In the genomic region with DNA sequence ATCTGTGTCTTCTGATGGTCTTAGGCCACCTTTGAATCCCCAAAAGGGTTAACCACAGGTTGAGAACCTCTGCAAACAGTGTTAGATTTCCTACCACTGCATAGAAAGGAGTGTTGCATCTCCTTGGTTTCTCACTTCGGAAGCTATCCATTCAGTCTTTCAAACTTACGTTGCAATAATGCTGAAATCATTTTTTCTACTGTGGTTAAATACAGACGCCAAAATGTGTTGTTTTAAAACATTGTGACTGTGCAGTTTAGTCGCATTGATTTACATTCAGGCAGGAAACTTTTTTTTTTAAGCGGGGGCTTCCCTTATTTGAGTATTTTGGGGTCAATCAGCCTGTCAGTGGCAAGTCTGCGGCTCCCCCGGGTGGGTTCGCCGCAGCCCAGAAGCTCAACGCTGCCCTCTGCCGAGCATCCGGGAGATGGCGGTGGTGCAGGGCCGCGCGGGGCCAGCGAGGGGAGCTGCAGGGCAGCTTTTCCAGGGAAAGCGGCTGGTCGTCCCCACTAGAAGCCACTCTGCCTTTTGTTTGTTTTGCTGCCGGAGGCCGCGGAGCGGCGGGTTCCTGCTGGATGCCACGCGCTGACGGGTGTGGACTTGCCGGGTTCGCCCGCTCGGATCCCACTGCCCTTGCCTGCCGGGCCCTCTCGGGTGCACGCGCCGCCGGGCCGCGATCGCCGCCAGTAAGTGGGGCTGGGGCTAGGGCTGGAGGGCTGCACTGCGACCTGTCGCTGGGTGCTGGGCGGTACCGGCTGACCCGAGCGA, we compare ENCODE assay signal across 8 mouse cellular contexts. TPM values are rescaled to one million over a fixed set of nuclear protein-coding genes. Genes with fewer than 3 reads are reported as not detected.
DNase-seq lines count a peak whose midpoint lies in the region; ATAC-seq and TF ChIP-seq lines count a peak whose summit lies in the region.

No protein-coding gene starts in this region.

- H3K9me3 ChIP-seq in forebrain, postnatal 0 days (ENCODE audit: low read length) = no peaks in the 10 kb centered on the region
- H3K9me3 ChIP-seq in lung, embryonic 15.5 days = no peaks in the 10 kb centered on the region

- ATAC-seq in forebrain, postnatal 0 days = peak; percentile 84
- ATAC-seq in lung, embryonic 15.5 days (ENCODE audit: borderline replicate concordance, extremely low read depth, low FRiP score, low TSS enrichment) = peak; percentile 76

- peak overlapping the region; percentile 69 for H3K4me3 ChIP-seq in cerebellum, adult 2 months (replicated peaks; ENCODE audit: insufficient read depth, low read depth, low read length)
- peak overlapping the region; percentile 87 for H3K4me3 ChIP-seq in forebrain, postnatal 0 days (ENCODE audit: low read depth, low read length)
- H3K4me3 ChIP-seq in lung, embryonic 15.5 days = peak overlapping the region; percentile 93
- H3K4me3 ChIP-seq in olfactory bulb, adult 2 months (ENCODE audit: insufficient read depth, low read depth, low read length) = peak overlapping the region; percentile 89

- no peaks in the 10 kb centered on the region for H3K27me3 ChIP-seq in cerebellum, adult 2 months (ENCODE audit: control insufficient read depth, insufficient read depth, low read length)
- no peaks in the 10 kb centered on the region for H3K27me3 ChIP-seq in forebrain, postnatal 0 days (ENCODE audit: insufficient read depth, low read length)
- H3K27me3 ChIP-seq in lung, embryonic 15.5 days = no peaks in the 10 kb centered on the region

- no peaks in the 10 kb centered on the region for H3K36me3 ChIP-seq in forebrain, postnatal 0 days (ENCODE audit: insufficient read depth)
- no peaks in the 10 kb centered on the region for H3K36me3 ChIP-seq in lung, embryonic 15.5 days

- peak; percentile 67 for TF ChIP-seq POLR2A in cerebellum, adult 2 months (IDR thresholded peaks at IDR 0.05; ENCODE audit: borderline replicate concordance, insufficient read depth, low read length)
- TF ChIP-seq POLR2A in olfactory bulb, adult 2 months (IDR thresholded peaks at IDR 0.05; ENCODE audit: insufficient read depth, low read depth, low read length) = 0 out of 2 replicates have a peak, but pooled peaks have one; percentile 45

- peak overlapping the region; percentile 90 for H3K27ac ChIP-seq in cerebellum, adult 2 months (ENCODE audit: insufficient read depth, low read length)
- H3K27ac ChIP-seq in forebrain, postnatal 0 days (ENCODE audit: low read depth, low read length) = peak overlapping the region; percentile 94
- H3K27ac ChIP-seq in lung, embryonic 15.5 days = peak overlapping the region; percentile 85
- peak overlapping the region; percentile 81 for H3K27ac ChIP-seq in olfactory bulb, adult 2 months (ENCODE audit: insufficient read depth, low read depth, low read length)

- DNase-seq in MEL-GATA-1-ER (ENCODE audit: extremely low read depth, low read depth) = peak; percentile 59
- DNase-seq in cerebellum, adult 2 months = peak; percentile 91 to 94
- peak; percentile 94 for DNase-seq in forebrain, postnatal 0 days
- peak; percentile 97 for DNase-seq in heart, postnatal 4 days
- DNase-seq in layer of hippocampus, adult 9-10 months (ENCODE audit: low spot score) = peak; percentile 73
- peak; percentile 82 to 83 for DNase-seq in thymus, adult 18-20 months

- peak overlapping the region; percentile 72 for H3K4me2 ChIP-seq in forebrain, postnatal 0 days (ENCODE audit: low read depth)
- peak overlapping the region; percentile 65 for H3K4me2 ChIP-seq in lung, embryonic 15.5 days

- peak overlapping the region; percentile 99 for H3K9ac ChIP-seq in forebrain, postnatal 0 days
- peak overlapping the region; percentile 96 for H3K9ac ChIP-seq in lung, embryonic 15.5 days

- peaks cover 12% of the 10 kb centered on the region for H3K4me1 ChIP-seq in cerebellum, adult 2 months (ENCODE audit: control insufficient read depth, insufficient read depth, low read length)
- peaks cover 22% of the 10 kb centered on the region for H3K4me1 ChIP-seq in forebrain, postnatal 0 days (ENCODE audit: insufficient read depth)
- H3K4me1 ChIP-seq in lung, embryonic 15.5 days = peaks cover 28% of the 10 kb centered on the region
- H3K4me1 ChIP-seq in olfactory bulb, adult 2 months (ENCODE audit: control insufficient read depth, insufficient read depth, low read length) = peaks cover 11% of the 10 kb centered on the region; the same call in 1 of the 2 replicates

- peak; percentile 90 for TF ChIP-seq CTCF in cerebellum, adult 2 months (IDR thresholded peaks at IDR 0.05; ENCODE audit: borderline replicate concordance, insufficient read depth, low read depth, low read length)
- TF ChIP-seq CTCF in forebrain, postnatal 0 days (IDR thresholded peaks at IDR 0.05; ENCODE audit: low read depth) = peak; percentile 98
- TF ChIP-seq CTCF in olfactory bulb, adult 2 months (IDR thresholded peaks at IDR 0.05; ENCODE audit: insufficient read depth, low read depth, low read length) = peak; percentile 99

- WGBS in cerebellum, adult 2 months = under 1% methylated on average over 47 of the region's 47 CpGs
- WGBS in forebrain, postnatal 0 days = 3% methylated on average over 47 of the region's 47 CpGs
- under 1% methylated on average over 43 of the region's 47 CpGs for WGBS in lung, embryonic 15.5 days
- under 1% methylated on average over 47 of the region's 47 CpGs for WGBS in olfactory bulb, adult 2 months

RNA-seq across cellular contexts. Expression of gene Ick, which starts 4.0 kb away (rescaled TPM):
- polyA plus RNA-seq in cerebellum, adult 2 months (2012; rRNA removed) = 15.1 and 16.9 TPM in 2 replicates
- 39.2 and 39.7 TPM in 2 replicates for total RNA-seq in forebrain, postnatal 0 days (2014; rRNA removed)
- 33.9 and 36.3 TPM in 2 replicates for polyA plus RNA-seq in forebrain, postnatal 0 days (2015; fragmentation: Nextera tagmentation; extraction: Ambion mirVana)
- 10 to 100 TPM; 23.9 to 24.0 TPM for total RNA-seq in heart, postnatal 4 days (2021)
- 17.5 and 19.1 TPM in 2 replicates for polyA plus RNA-seq in lung, embryonic 15.5 days (2015; fragmentation: Nextera tagmentation; extraction: Ambion mirVana)
- not detected in 2 replicates for polyA plus RNA-seq in olfactory bulb, adult 2 months (2012; ENCODE audit: insufficient read depth, insufficient read length, low replicate concordance, missing spikeins)

RNA-seq across cellular contexts. Expression of gene Fbxo9, which starts 4.1 kb away (rescaled TPM):
- polyA plus RNA-seq in cerebellum, adult 2 months (2012; rRNA removed) = 207 and 224 TPM in 2 replicates
- 90.3 and 91.5 TPM in 2 replicates for total RNA-seq in forebrain, postnatal 0 days (2014; rRNA removed)
- 62.3 and 72.6 TPM in 2 replicates for polyA plus RNA-seq in forebrain, postnatal 0 days (2015; fragmentation: Nextera tagmentation; extraction: Ambion mirVana)
- 10 to 100 TPM; 67.6 to 72.3 TPM for total RNA-seq in heart, postnatal 4 days (2021)
- 41.6 and 46.8 TPM in 2 replicates for polyA plus RNA-seq in lung, embryonic 15.5 days (2015; fragmentation: Nextera tagmentation; extraction: Ambion mirVana)
- not detected in 2 replicates for polyA plus RNA-seq in olfactory bulb, adult 2 months (2012; ENCODE audit: insufficient read depth, insufficient read length, low replicate concordance, missing spikeins)

Comparison
In these comparisons a context has a peak if more than half of its experiments do, and no peak if none do; other contexts are left out.
1. Peak in every context shown above with its lines: DNase-seq, ATAC-seq, H3K4me3 ChIP-seq and H3K27ac ChIP-seq.
2. RNA of gene Fbxo9, which starts 4.1 kb away (polyA plus RNA-seq): 207 to 224 TPM in cerebellum, adult 2 months, 62.3 to 72.6 TPM in forebrain, postnatal 0 days and 41.6 to 46.8 TPM in lung, embryonic 15.5 days; not detected in olfactory bulb, adult 2 months; every median in the first group is over 10 times any median in the second.